Mouse (Mus musculus): ENCODE measurements around the gene Smok3b.

DNA sequence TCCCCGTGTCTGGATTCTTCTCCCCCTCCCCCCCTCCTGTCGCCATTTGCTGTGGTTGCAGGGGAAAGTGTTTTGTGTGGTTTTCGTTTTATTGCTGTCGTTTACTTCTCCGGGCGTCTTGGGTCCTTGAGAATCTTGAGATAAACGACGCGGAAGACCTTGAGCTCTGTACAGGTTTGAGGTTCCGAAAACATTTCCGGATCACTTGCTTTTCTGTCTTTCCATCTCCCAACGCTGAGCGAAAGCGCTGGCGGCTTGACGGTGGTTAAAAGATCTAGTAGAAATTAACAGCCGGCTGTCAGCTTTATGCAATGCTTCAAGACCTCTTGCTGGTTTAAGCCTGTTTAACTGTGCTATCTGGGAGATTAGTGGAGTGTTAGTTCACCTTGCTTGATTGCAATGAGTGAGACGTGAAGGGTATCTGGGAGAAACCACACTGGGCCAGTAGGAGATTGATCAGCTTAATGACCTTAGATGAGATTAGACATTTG is 64.2 kb downstream of the Smok3b start:
- TF ChIP-seq CHD2 (IDR thresholded peaks at IDR 0.05; ENCODE audit: low read depth, low read length) (no peak), ZNF384 (IDR thresholded peaks at IDR 0.05; ENCODE audit: low read depth, low read length) (no peak), ZC3H11A (IDR thresholded peaks at IDR 0.05; ENCODE audit: borderline replicate concordance, low read depth, low read length) (no peak), HCFC1 (IDR thresholded peaks at IDR 0.05; ENCODE audit: borderline replicate concordance, insufficient read depth, low read length) (no peak), MAFK (IDR thresholded peaks at IDR 0.05; ENCODE audit: insufficient read depth, low read depth, low read length) (no peak)
